Mouse (Mus musculus): ENCODE measurements around the gene Atn1. TPM values are rescaled to one million over a fixed set of nuclear protein-coding genes. Genes with fewer than 3 reads are reported as not detected.
"Not testable (repeated sequence)": the region's sequence is repeated elsewhere in the genome, so short reads cannot be mapped to it uniquely, and the experiment has no call there.

Gene Atn1
- 4.4 and 5.5 TPM in 2 replicates for polyA plus RNA-seq (2014; fragmentation: Nextera tagmentation; extraction: Ambion mirVana)

- Histone ChIP-seq H3K9ac (ENCODE audit: low read depth, low read length) (peak within 1 kb of the TSS; percentile 72), H3K27me3 (replicated peaks; ENCODE audit: control insufficient read depth, insufficient read depth, low read length) (peaks cover 18% of the 10 kb centered on the region), H3K27ac (ENCODE audit: low read depth, low read length) (peak within 1 kb of the TSS; percentile 73), H3K9me3 (ENCODE audit: control insufficient read depth, low read length) (no peaks in the 10 kb centered on the region), H3K4me3 (ENCODE audit: low read depth, low read length) (peak within 1 kb of the TSS; percentile 68), H3K4me1 (replicated peaks; ENCODE audit: control insufficient read depth, insufficient read depth, low read length) (peaks cover 37% of the 10 kb centered on the region), H3K4me2 (peak within 1 kb of the TSS; percentile 68), H3K36me3 (ENCODE audit: control insufficient read depth, insufficient read depth, low read length) (no peaks in the 10 kb centered on the region)
- ATAC-seq (replicated peaks; ENCODE audit: low FRiP score) (peak; percentile 52), DNase-seq (ENCODE audit: low spot score) (peak; percentile 76)
- 1% methylated on average over 67 of the region's 100 CpGs for WGBS
Observed at GRCm38 (mm10) chr6:124755831-124756595, at the start of gene Atn1, which contains the start of gene Gm45234. Atn1 (minus strand) TSS chr6:124756524. Gm45234 (minus strand) TSS chr6:124756021.

- H3K4me3 ChIP-seq (ENCODE audit: low read depth, low read length): peak overlapping the region; percentile 47
- peaks cover 32% of the 10 kb centered on the region for H3K4me1 ChIP-seq (replicated peaks; ENCODE audit: control insufficient read depth, insufficient read depth, low read length)
- H3K9me3 ChIP-seq (ENCODE audit: control insufficient read depth, low read length): no peaks in the 10 kb centered on the region
- WGBS: 2% methylated on average over 34 of the region's 34 CpGs
- ATAC-seq (replicated peaks; ENCODE audit: low FRiP score) (peak; percentile 64), DNase-seq (ENCODE audit: low spot score) (peak; percentile 90)
- peak overlapping the region; percentile 79 for H3K4me2 ChIP-seq
- peak overlapping the region; percentile 83 for H3K27ac ChIP-seq (ENCODE audit: low read depth, low read length)
- no peaks in the 10 kb centered on the region for H3K27me3 ChIP-seq (replicated peaks; ENCODE audit: control insufficient read depth, insufficient read depth, low read length)
- H3K9ac ChIP-seq (ENCODE audit: low read depth, low read length): peak overlapping the region; percentile 54
- H3K36me3 ChIP-seq (ENCODE audit: control insufficient read depth, insufficient read depth, low read length): peaks cover 8% of the 10 kb centered on the region
Observed at GRCm38 (mm10) chr6:124805341-124806321, 49.3 kb upstream of the Atn1 start.

- H3K4me2 ChIP-seq: no peak overlapping the region
- no peak overlapping the region for H3K4me3 ChIP-seq (ENCODE audit: low read depth, low read length)
- no peak overlapping the region for H3K9ac ChIP-seq (ENCODE audit: low read depth, low read length)
- no peaks in the 10 kb centered on the region for H3K27me3 ChIP-seq (replicated peaks; ENCODE audit: control insufficient read depth, insufficient read depth, low read length)
- no peak for DNase-seq (ENCODE audit: low spot score)
- WGBS: 79% methylated on average over 3 of the region's 3 CpGs
- no peak overlapping the region for H3K27ac ChIP-seq (ENCODE audit: low read depth, low read length)
- peaks cover 20% of the 10 kb centered on the region for H3K4me1 ChIP-seq (replicated peaks; ENCODE audit: control insufficient read depth, insufficient read depth, low read length)
- ATAC-seq (replicated peaks; ENCODE audit: low FRiP score): no peak
- no peaks in the 10 kb centered on the region for H3K36me3 ChIP-seq (ENCODE audit: control insufficient read depth, insufficient read depth, low read length)
- H3K9me3 ChIP-seq (ENCODE audit: control insufficient read depth, low read length): no peaks in the 10 kb centered on the region
Observed at GRCm38 (mm10) chr6:124804341-124804740, 48.0 kb upstream of the Atn1 start.

- 88% methylated on average over 4 of the region's 4 CpGs for WGBS
- peaks cover 20% of the 10 kb centered on the region for H3K4me1 ChIP-seq (replicated peaks; ENCODE audit: control insufficient read depth, insufficient read depth, low read length)
Observed at GRCm38 (mm10) chr6:124803691-124804090, 47.4 kb upstream of the Atn1 start.

GRCm38 (mm10) chr6:124803061-124803460, 46.7 kb upstream of the Atn1 start:
- H3K9me3 ChIP-seq (ENCODE audit: control insufficient read depth, low read length): no peaks in the 10 kb centered on the region
- 65% methylated on average over 3 of the region's 3 CpGs for WGBS
- H3K4me3 ChIP-seq (ENCODE audit: low read depth, low read length): no peak overlapping the region
- DNase-seq (ENCODE audit: low spot score) (no peak), ATAC-seq (replicated peaks; ENCODE audit: low FRiP score) (no peak)
- H3K9ac ChIP-seq (ENCODE audit: low read depth, low read length): no peak overlapping the region
- peaks cover 18% of the 10 kb centered on the region for H3K4me1 ChIP-seq (replicated peaks; ENCODE audit: control insufficient read depth, insufficient read depth, low read length)
- H3K27me3 ChIP-seq (replicated peaks; ENCODE audit: control insufficient read depth, insufficient read depth, low read length): no peaks in the 10 kb centered on the region
- no peak overlapping the region; the same call in 1 of the 2 replicates for H3K4me2 ChIP-seq
- H3K36me3 ChIP-seq (ENCODE audit: control insufficient read depth, insufficient read depth, low read length): no peaks in the 10 kb centered on the region
- no peak overlapping the region for H3K27ac ChIP-seq (ENCODE audit: low read depth, low read length)

More at GRCm38 (mm10) chr6:124803691-124804090, 47.4 kb upstream of the Atn1 start:
- H3K27me3 ChIP-seq (replicated peaks; ENCODE audit: control insufficient read depth, insufficient read depth, low read length); H3K9me3 ChIP-seq (ENCODE audit: control insufficient read depth, low read length); H3K9ac ChIP-seq (ENCODE audit: low read depth, low read length); H3K4me2 ChIP-seq; H3K27ac ChIP-seq (ENCODE audit: low read depth, low read length); H3K36me3 ChIP-seq (ENCODE audit: control insufficient read depth, insufficient read depth, low read length); ATAC-seq (replicated peaks; ENCODE audit: low FRiP score); H3K4me3 ChIP-seq (ENCODE audit: low read depth, low read length); DNase-seq (ENCODE audit: low spot score): not testable (repeated sequence)

GRCm38 (mm10) chr6:124802400-124802799, 46.1 kb upstream of the Atn1 start:
- ATAC-seq (replicated peaks; ENCODE audit: low FRiP score): peak; percentile 47
- DNase-seq (ENCODE audit: low spot score): not testable (repeated sequence)

GRCm38 (mm10) chr6:124796200-124796599, 39.9 kb upstream of the Atn1 start:
- 90% methylated on average over 2 of the region's 2 CpGs for WGBS
- Histone ChIP-seq H3K36me3 (ENCODE audit: control insufficient read depth, insufficient read depth, low read length) (no peaks in the 10 kb centered on the region), H3K9ac (ENCODE audit: low read depth, low read length) (no peak overlapping the region), H3K27ac (ENCODE audit: low read depth, low read length) (peak overlapping the region; percentile 34; the same call in 1 of the 2 replicates), H3K27me3 (replicated peaks; ENCODE audit: control insufficient read depth, insufficient read depth, low read length) (no peaks in the 10 kb centered on the region), H3K9me3 (ENCODE audit: control insufficient read depth, low read length) (no peaks in the 10 kb centered on the region), H3K4me2 (no peak overlapping the region), H3K4me1 (replicated peaks; ENCODE audit: control insufficient read depth, insufficient read depth, low read length) (0 out of 2 replicates have a peak, but pooled peaks cover 5% of the 10 kb centered on the region), H3K4me3 (ENCODE audit: low read depth, low read length) (no peak overlapping the region)
- DNase-seq (ENCODE audit: low spot score): no peak
- no peak for ATAC-seq (replicated peaks; ENCODE audit: low FRiP score)

More at GRCm38 (mm10) chr6:124802400-124802799, 46.1 kb upstream of the Atn1 start:
- H3K27ac ChIP-seq (ENCODE audit: low read depth, low read length): peak overlapping the region; percentile 77
- WGBS: 13% methylated on average over 4 of the region's 9 CpGs
- H3K27me3 ChIP-seq (replicated peaks; ENCODE audit: control insufficient read depth, insufficient read depth, low read length); H3K36me3 ChIP-seq (ENCODE audit: control insufficient read depth, insufficient read depth, low read length); H3K9me3 ChIP-seq (ENCODE audit: control insufficient read depth, low read length): not testable (repeated sequence)
- H3K4me2 ChIP-seq: peak overlapping the region; percentile 65
- H3K4me1 ChIP-seq (replicated peaks; ENCODE audit: control insufficient read depth, insufficient read depth, low read length): peaks cover 13% of the 10 kb centered on the region
- H3K9ac ChIP-seq (ENCODE audit: low read depth, low read length): peak overlapping the region; percentile 55
- peak overlapping the region; percentile 28 for H3K4me3 ChIP-seq (ENCODE audit: low read depth, low read length)

- H3K9me3 ChIP-seq (ENCODE audit: control insufficient read depth, low read length): no peaks in the 10 kb centered on the region
- H3K27ac ChIP-seq (ENCODE audit: low read depth, low read length): peak overlapping the region; percentile 34; the same call in 1 of the 2 replicates
- WGBS: 81% methylated on average over 4 of the region's 4 CpGs
- ATAC-seq (replicated peaks; ENCODE audit: low FRiP score): no peak
- H3K27me3 ChIP-seq (replicated peaks; ENCODE audit: control insufficient read depth, insufficient read depth, low read length): no peaks in the 10 kb centered on the region
- 0 out of 2 replicates have a peak, but pooled peaks cover 5% of the 10 kb centered on the region for H3K4me1 ChIP-seq (replicated peaks; ENCODE audit: control insufficient read depth, insufficient read depth, low read length)
- H3K36me3 ChIP-seq (ENCODE audit: control insufficient read depth, insufficient read depth, low read length): no peaks in the 10 kb centered on the region
- H3K4me2 ChIP-seq: no peak overlapping the region
- no peak overlapping the region for H3K4me3 ChIP-seq (ENCODE audit: low read depth, low read length)
- H3K9ac ChIP-seq (ENCODE audit: low read depth, low read length): no peak overlapping the region
- DNase-seq (ENCODE audit: low spot score): no peak
Observed at GRCm38 (mm10) chr6:124795781-124796180, 39.5 kb upstream of the Atn1 start.
